Mouse (Mus musculus) adrenal gland, postnatal 25 days (tissue): ENCODE data around the gene 4930435E12Rik. TPM values are rescaled to one million over a fixed set of nuclear protein-coding genes. Genes with fewer than 3 reads are reported as not detected.

Experiments used
- DNase-seq: peaks from one replicate; pipeline ENCODE4 v3.0.0; 2021; ENCODE audit warnings: mixed read lengths
- total RNA-seq: library from RNA; stranded (reverse); gene quantifications from 2 replicates; pipeline ENCODE4 v1.2.3, GENCODE M21; 2021

4930435E12Rik gene
- total RNA-seq, 1 experiment from 2014 or later, result not detected

GRCm38 (mm10) chr16:38769529-38769928 lies 59.0 kb downstream of the 4930435E12Rik start:
- no peak for DNase-seq

- no peak for DNase-seq
Observed at GRCm38 (mm10) chr16:38768386-38768785, 60.2 kb downstream of the 4930435E12Rik start.

- DNase-seq, result no peak
Observed at GRCm38 (mm10) chr16:38767761-38768160, 60.8 kb downstream of the 4930435E12Rik start.

GRCm38 (mm10) chr16:38766671-38767070 lies 61.9 kb downstream of the 4930435E12Rik start:
- DNase-seq, result no peak

- DNase-seq, result no peak
Observed at GRCm38 (mm10) chr16:38763508-38763907, 65.0 kb downstream of the 4930435E12Rik start.

GRCm38 (mm10) chr16:38762401-38762800 lies 66.1 kb downstream of the 4930435E12Rik start:
- DNase-seq, result no peak

Other genes starting within 250 kb of the 4930435E12Rik start
- 26.1 and 28.4 TPM in 2 replicates for gene Arhgap31, start 115.5 kb downstream of the 4930435E12Rik start, total RNA-seq
- gene B4galt4, start 86.5 kb downstream of the 4930435E12Rik start, total RNA-seq, result 7.4 and 12.0 TPM in 2 replicates
- gene Upk1b, start 28.4 kb downstream of the 4930435E12Rik start, total RNA-seq, result 0.70 and 1.3 TPM in 2 replicates
- gene Igsf11, start 63.9 kb upstream of the 4930435E12Rik start, total RNA-seq, result 18.8 and 21.8 TPM in 2 replicates